Mouse (Mus musculus): ENCODE measurements around the gene Grk4. TPM values are rescaled to one million over a fixed set of nuclear protein-coding genes. Genes with fewer than 3 reads are reported as not detected.

The Grk4 gene
- polyA plus RNA-seq, 1 experiment from 2014 or later: 1.8 TPM

DNA sequence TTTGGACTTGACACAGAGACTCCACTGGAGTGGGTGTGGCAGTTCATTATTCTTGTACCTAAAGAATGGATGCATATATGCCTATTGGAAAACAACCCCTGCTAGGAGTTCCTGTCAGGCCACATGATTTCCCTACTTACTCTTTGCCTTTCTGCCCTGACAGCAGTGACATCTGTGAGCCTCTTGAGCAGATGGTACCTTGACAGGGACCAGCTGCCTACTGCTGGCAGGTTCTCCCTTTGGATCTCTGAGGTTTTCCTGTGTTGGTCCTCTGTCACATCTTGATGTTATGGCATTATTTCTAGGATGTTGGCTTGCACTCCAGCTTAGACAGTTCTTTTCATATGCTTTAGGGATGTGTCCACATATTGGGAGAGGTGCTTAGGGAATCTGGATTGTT is 69.0 kb downstream of the Grk4 start:
- Histone ChIP-seq H3K27ac (no peak overlapping the region), H3K27me3 (replicated peaks) (no peaks in the 10 kb centered on the region), H3K4me3 (replicated peaks) (no peak overlapping the region), H3K9me3 (no peaks in the 10 kb centered on the region), H3K36me3 (no peaks in the 10 kb centered on the region), H3K9ac (no peak overlapping the region), H3K4me1 (no peaks in the 10 kb centered on the region), H3K4me2 (no peak overlapping the region)
- no peak for ATAC-seq (ENCODE audit: insufficient read depth, low FRiP score, low read depth)

DNA sequence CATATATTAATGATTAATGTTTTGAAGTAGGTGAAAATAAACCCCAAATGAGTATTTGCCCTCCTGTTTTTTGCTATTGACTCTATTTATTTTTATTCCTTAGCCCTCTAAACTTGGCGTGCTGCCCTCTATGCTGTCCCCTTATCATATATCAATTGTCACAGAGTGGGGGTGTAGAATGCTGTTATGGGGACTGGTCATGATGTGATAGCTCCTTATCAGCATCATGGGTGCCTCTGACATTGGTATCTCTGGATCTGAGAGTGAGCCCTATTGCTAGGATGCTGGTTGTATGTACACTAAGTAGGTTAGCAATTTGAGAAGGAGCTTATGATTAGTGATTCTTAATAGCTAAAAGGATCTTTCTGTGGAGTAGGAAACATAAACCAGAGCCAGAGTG is 70.1 kb downstream of the Grk4 start:
- no peaks in the 10 kb centered on the region for H3K36me3 ChIP-seq
- no peak overlapping the region for H3K4me2 ChIP-seq
- H3K4me3 ChIP-seq (replicated peaks): no peak overlapping the region
- no peaks in the 10 kb centered on the region for H3K4me1 ChIP-seq
- no peaks in the 10 kb centered on the region for H3K9me3 ChIP-seq
- H3K27me3 ChIP-seq (replicated peaks): no peaks in the 10 kb centered on the region
- H3K9ac ChIP-seq: no peak overlapping the region
- H3K27ac ChIP-seq: no peak overlapping the region
- 56% methylated on average over 1 of the region's 1 CpGs for WGBS
- ATAC-seq (ENCODE audit: insufficient read depth, low FRiP score, low read depth): no peak

DNA sequence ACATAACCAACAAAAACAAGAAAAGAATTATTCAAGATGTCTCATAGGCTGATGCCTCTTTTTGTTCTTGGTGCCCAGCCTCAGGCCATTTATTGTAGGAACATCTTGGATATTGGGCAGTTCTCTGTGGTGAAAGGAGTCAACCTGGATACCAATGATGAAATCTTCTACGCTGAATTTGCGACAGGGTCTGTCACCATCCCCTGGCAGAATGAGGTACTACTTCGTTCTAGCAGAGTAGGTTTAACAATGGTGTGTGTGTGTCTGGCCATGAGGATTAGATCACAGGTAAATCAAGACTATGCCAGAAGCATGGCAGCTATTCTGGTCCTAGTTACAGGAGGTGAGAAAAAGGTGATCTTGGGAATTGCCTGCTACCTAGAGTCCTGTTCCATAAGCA is 91.3 kb downstream of the Grk4 start:
- H3K27me3 ChIP-seq (replicated peaks): no peaks in the 10 kb centered on the region
- H3K36me3 ChIP-seq: no peaks in the 10 kb centered on the region
- no peak overlapping the region for H3K4me2 ChIP-seq
- H3K9ac ChIP-seq: no peak overlapping the region
- WGBS: 59% methylated on average over 3 of the region's 3 CpGs
- ATAC-seq (ENCODE audit: insufficient read depth, low FRiP score, low read depth): no peak
- no peak overlapping the region for H3K4me3 ChIP-seq (replicated peaks)
- H3K4me1 ChIP-seq: no peaks in the 10 kb centered on the region
- H3K27ac ChIP-seq: no peak overlapping the region
- no peaks in the 10 kb centered on the region for H3K9me3 ChIP-seq

DNA sequence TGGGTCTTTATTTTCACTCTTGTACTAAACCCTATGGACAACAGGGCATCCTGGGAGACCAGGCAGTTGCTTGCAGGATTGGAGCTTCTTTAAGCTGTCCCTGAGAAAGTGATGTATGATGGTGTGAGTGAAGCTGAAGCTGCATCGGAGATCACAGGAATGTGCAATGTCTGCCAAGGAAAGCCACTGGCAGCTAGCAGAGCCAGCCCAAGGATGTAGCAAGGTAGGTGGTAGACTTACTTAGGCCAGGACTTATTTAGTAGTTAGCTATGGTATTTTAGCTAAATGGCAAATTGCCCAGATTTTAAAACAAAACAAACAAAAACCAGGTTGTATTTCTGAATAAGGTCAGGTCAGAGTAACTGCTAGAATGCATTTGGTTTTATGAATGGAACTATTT is 98.6 kb downstream of the Grk4 start:
- Histone ChIP-seq H3K27ac (no peak overlapping the region), H3K36me3 (no peaks in the 10 kb centered on the region), H3K9ac (no peak overlapping the region), H3K27me3 (replicated peaks) (no peaks in the 10 kb centered on the region), H3K9me3 (no peaks in the 10 kb centered on the region), H3K4me2 (no peak overlapping the region), H3K4me1 (peaks cover 7% of the 10 kb centered on the region), H3K4me3 (replicated peaks) (no peak overlapping the region)
- ATAC-seq (ENCODE audit: insufficient read depth, low FRiP score, low read depth): no peak
- 59% methylated on average over 1 of the region's 1 CpGs for WGBS

DNA sequence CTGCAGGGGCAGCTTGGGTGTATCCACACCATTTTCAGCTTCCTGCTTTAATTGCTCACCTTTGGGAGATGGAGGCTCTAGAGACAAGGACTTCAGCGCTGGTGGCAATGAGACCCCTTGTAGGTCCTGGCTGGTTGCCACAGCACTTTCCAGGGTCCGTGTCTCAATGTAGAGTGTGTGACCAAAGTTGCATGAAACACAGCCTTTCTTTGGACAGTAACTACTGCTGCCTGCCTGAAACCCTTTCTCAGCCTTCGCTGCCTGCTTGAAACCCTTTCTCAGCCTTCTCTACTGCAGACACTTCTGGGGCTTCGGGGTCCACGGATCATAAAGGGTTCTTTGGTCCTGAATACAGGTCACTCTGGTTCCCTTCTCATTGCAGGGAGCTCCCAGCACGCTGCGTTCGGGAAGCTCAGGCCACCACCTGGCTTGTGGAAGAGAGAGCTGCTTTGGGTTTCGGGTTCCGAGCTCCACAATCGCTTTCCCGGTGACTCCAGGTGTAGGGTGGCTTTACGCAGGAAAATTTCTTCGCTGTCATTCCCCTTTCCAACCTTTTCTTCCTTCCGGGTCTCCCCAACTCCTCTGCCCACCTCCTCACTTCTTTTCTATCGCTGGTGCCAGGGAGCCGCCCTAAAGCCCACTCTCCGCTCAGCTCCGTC is 100.8 kb downstream of the Grk4 start:
- Histone ChIP-seq H3K4me1 (peaks cover 7% of the 10 kb centered on the region), H3K4me2 (peak overlapping the region; percentile 89), H3K9me3 (no peaks in the 10 kb centered on the region), H3K27ac (peak overlapping the region; percentile 91), H3K27me3 (replicated peaks) (no peaks in the 10 kb centered on the region), H3K4me3 (replicated peaks) (peak overlapping the region; percentile 67), H3K9ac (peak overlapping the region; percentile 54), H3K36me3 (no peaks in the 10 kb centered on the region)
- peak; percentile 21 for ATAC-seq (ENCODE audit: insufficient read depth, low FRiP score, low read depth)
- 1% methylated on average over 19 of the region's 19 CpGs for WGBS

DNA sequence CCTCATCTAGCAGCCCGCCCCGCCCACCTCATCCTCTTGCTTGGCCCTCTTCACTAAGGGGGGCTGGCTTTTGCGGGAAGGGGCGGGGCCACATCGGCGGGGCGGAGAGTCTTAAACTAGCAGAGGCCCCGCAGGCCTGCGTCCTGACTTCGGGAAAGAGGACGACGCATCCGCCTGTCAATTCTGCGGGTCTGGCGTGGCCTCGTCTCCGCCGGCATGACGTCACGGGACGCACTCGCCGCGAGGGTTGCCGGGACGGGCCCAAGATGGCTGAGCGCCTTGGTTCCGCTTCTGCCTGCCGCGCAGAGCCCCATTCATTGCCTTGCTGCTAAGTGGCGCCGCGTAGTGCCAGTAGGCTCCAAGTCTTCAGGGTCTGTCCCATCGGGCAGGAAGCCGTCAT is 101.3 kb downstream of the Grk4 start, which contains the start of gene Htt:
Gene Htt (plus strand): TSS at position 232 of the 400 bp plus-strand sequence.
- peak within 1 kb of the TSS; percentile 67 for H3K4me3 ChIP-seq (replicated peaks)
- peak within 1 kb of the TSS; percentile 89 for H3K4me2 ChIP-seq
- peaks cover 7% of the 10 kb centered on the region for H3K4me1 ChIP-seq
- peak within 1 kb of the TSS; percentile 74 for H3K9ac ChIP-seq
- H3K27me3 ChIP-seq (replicated peaks): no peaks in the 10 kb centered on the region
- H3K27ac ChIP-seq: peak within 1 kb of the TSS; percentile 91
- whole genome bisulfite sequencing: under 1% methylated on average over 35 of the region's 35 CpGs
- H3K36me3 ChIP-seq: no peaks in the 10 kb centered on the region
- no peaks in the 10 kb centered on the region for H3K9me3 ChIP-seq
- peak; percentile 97 for ATAC-seq (ENCODE audit: insufficient read depth, low FRiP score, low read depth)

DNA sequence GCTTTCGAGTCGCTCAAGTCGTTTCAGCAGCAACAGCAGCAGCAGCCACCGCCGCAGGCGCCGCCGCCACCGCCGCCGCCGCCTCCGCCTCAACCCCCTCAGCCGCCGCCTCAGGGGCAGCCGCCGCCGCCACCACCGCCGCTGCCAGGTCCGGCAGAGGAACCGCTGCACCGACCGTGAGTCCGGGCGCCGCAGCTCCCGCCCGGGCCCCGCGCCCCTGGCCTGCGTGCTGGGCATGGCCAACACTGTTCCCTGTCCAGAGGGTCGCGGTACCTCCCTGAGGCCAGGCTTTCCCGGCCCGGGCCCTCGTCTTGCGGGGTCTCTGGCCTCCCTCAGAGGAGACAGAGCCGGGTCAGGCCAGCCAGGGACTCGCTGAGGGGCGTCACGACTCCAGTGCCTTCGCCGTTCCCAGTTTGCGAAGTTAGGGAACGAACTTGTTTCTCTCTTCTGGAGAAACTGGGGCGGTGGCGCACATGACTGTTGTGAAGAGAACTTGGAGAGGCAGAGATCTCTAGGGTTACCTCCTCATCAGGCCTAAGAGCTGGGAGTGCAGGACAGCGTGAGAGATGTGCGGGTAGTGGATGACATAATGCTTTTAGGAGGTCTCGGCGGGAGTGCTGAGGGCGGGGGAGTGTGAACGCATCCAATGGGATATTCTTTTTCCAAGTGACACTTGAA is 101.9 kb downstream of the Grk4 start:
- no peaks in the 10 kb centered on the region for H3K9me3 ChIP-seq
- peak overlapping the region; percentile 74 for H3K9ac ChIP-seq
- H3K4me2 ChIP-seq: peak overlapping the region; percentile 89
- peaks cover 7% of the 10 kb centered on the region for H3K4me1 ChIP-seq
- WGBS: under 1% methylated on average over 46 of the region's 54 CpGs
- no peaks in the 10 kb centered on the region for H3K36me3 ChIP-seq
- no peaks in the 10 kb centered on the region for H3K27me3 ChIP-seq (replicated peaks)
- ATAC-seq (ENCODE audit: insufficient read depth, low FRiP score, low read depth): peak; percentile 24; the same call in 1 of the 2 replicates
- peak overlapping the region; percentile 67 for H3K4me3 ChIP-seq (replicated peaks)
- peak overlapping the region; percentile 91 for H3K27ac ChIP-seq

DNA sequence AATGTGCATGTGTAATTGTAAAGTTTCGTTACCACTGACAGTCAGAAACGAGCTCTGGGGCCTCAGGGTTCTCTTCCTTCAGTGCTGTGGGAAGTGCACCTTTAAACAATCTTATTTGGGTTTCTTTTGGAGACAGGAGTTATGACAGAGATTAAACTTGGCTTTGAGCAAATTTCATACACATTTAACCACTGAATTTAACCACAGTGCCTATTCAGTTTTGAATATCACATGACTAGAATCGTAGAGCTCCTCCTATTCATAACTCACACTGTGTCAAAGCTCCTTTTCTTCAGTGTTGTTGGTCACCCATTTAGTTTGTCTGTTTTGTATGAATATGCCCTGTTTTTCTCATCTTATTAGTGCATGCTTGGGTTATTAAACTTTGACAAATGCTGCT is 111.6 kb downstream of the Grk4 start:
- H3K9ac ChIP-seq: no peak overlapping the region
- no peaks in the 10 kb centered on the region for H3K9me3 ChIP-seq
- no peak overlapping the region for H3K4me2 ChIP-seq
- H3K27me3 ChIP-seq (replicated peaks): no peaks in the 10 kb centered on the region
- no peak overlapping the region for H3K4me3 ChIP-seq (replicated peaks)
- 87% methylated on average over 3 of the region's 3 CpGs for WGBS
- ATAC-seq (ENCODE audit: insufficient read depth, low FRiP score, low read depth): no peak
- no peaks in the 10 kb centered on the region for H3K4me1 ChIP-seq
- no peak overlapping the region for H3K27ac ChIP-seq
- no peaks in the 10 kb centered on the region for H3K36me3 ChIP-seq

DNA sequence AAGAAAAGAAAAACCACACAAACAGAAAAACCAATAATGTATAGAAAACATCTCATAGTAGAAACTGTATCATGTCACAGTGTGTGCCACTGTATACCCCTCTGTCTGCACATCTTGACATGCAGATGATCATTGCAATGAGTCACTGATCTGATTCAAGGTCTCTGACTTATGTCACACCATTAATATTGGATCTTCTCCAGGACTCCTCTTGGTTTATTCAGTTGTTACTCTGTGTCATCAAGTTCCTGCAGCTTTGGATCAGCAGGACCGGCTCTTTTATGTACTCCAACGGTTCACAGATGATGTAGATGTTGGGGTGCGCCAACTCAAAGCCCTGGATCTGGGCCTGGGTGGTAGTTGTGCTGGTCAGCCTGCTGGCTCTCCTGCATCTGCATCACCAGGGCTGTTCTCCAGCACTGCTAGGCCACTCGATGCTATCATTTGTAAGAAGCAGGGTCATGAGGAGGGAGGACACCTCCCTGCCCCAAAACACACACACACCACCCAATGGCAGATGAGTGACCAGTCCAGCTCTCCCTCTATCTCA is 112.6 kb downstream of the Grk4 start:
- Histone ChIP-seq H3K27me3 (replicated peaks) (no peaks in the 10 kb centered on the region), H3K9ac (no peak overlapping the region), H3K4me1 (no peaks in the 10 kb centered on the region), H3K4me2 (no peak overlapping the region), H3K27ac (no peak overlapping the region), H3K9me3 (no peaks in the 10 kb centered on the region), H3K4me3 (replicated peaks) (no peak overlapping the region), H3K36me3 (no peaks in the 10 kb centered on the region)
- WGBS: 83% methylated on average over 4 of the region's 4 CpGs
- no peak for ATAC-seq (ENCODE audit: insufficient read depth, low FRiP score, low read depth)

DNA sequence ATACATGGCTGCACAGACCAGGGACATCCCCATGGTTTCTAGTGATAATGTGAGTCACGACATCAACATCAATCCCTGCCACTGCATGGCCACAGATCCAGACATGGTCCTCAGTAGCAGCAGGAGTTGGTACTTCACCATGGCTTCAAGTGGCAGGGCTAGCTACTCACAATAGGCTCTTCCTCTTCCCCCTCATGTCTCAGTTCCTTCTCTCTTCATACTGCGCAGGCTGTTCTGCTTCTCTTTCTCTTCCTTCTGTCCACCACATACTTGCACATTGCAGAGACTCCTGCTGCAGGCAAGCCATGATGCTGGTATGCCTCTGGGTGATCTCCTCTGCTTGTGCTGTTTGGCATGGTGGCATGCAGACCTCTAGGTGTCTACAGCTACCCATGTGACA is 113.2 kb downstream of the Grk4 start:
- H3K4me2 ChIP-seq: no peak overlapping the region
- ATAC-seq (ENCODE audit: insufficient read depth, low FRiP score, low read depth): no peak
- 90% methylated on average over 2 of the region's 2 CpGs for WGBS
- no peaks in the 10 kb centered on the region for H3K9me3 ChIP-seq
- no peaks in the 10 kb centered on the region for H3K36me3 ChIP-seq
- no peaks in the 10 kb centered on the region for H3K4me1 ChIP-seq
- H3K9ac ChIP-seq: no peak overlapping the region
- no peak overlapping the region for H3K27ac ChIP-seq
- no peaks in the 10 kb centered on the region for H3K27me3 ChIP-seq (replicated peaks)
- no peak overlapping the region for H3K4me3 ChIP-seq (replicated peaks)

DNA sequence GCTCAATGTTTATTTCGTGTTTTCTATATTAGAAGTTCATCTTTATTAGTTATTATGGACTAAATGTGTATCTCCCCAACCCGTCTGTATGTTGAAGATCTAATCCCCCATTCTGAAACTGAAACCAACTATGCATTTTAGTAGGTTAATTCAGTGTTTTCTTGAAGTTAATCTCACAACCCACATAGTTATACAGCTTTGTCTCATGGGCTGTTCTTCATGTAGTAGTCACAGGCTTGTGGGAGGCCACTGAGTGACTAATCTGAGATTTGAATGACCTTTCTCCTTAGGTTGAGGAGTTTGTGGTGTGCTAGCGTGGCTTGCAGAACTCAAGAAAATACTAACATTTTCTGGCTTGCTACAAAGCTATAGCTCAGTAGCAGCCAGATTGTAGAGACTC is 124.8 kb downstream of the Grk4 start:
- Histone ChIP-seq H3K27ac (no peak overlapping the region), H3K27me3 (replicated peaks) (no peaks in the 10 kb centered on the region), H3K4me1 (no peaks in the 10 kb centered on the region), H3K4me3 (replicated peaks) (no peak overlapping the region), H3K4me2 (no peak overlapping the region), H3K9ac (no peak overlapping the region), H3K36me3 (peaks cover 9% of the 10 kb centered on the region; the same call in 1 of the 2 replicates), H3K9me3 (no peaks in the 10 kb centered on the region)
- ATAC-seq (ENCODE audit: insufficient read depth, low FRiP score, low read depth): no peak
- 90% methylated on average over 3 of the region's 3 CpGs for WGBS

DNA sequence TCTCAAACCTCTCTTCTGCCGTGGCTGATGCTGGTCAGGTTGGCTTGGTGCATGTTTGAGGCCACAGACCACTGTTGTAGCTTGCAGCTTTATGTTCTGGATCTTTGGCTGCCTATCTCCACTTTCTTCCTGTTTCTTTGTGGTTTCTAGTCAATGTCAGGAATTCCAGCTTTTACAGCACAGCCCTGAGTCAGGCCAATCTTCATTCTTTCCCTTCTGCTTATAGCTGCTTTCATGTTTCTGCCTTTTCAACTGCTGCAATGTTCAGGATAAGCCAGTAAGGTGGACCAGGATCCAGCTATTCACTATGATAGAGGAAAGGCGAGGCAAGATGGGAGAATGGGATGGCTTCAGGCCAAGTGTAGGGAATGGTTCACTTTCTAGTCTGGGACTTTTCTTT is 131.0 kb downstream of the Grk4 start:
- no peaks in the 10 kb centered on the region for H3K27me3 ChIP-seq (replicated peaks)
- 80% methylated on average over 2 of the region's 2 CpGs for WGBS
- H3K4me3 ChIP-seq (replicated peaks): no peak overlapping the region
- H3K4me2 ChIP-seq: no peak overlapping the region
- H3K9me3 ChIP-seq: no peaks in the 10 kb centered on the region
- no peaks in the 10 kb centered on the region for H3K4me1 ChIP-seq
- H3K36me3 ChIP-seq: no peaks in the 10 kb centered on the region
- H3K27ac ChIP-seq: no peak overlapping the region
- no peak overlapping the region for H3K9ac ChIP-seq
- ATAC-seq (ENCODE audit: insufficient read depth, low FRiP score, low read depth): no peak

Data from stomach, embryonic 15.5 days (tissue).